ENCODE assay signal across 8 mouse cellular contexts in genomic region chr6:131382984-131383337, GRCm38 (mm10). TPM values are rescaled to one million over a fixed set of nuclear protein-coding genes. Genes with fewer than 3 reads are reported as not detected.
A peak's percentile ranks its signal among the peaks of the same experiment; 100 is the strongest.
DNase-seq lines count a peak whose midpoint lies in the region; ATAC-seq and TF ChIP-seq lines count a peak whose summit lies in the region.

No protein-coding gene starts in this region.

- H3K4me2 ChIP-seq in kidney, embryonic 15.5 days = peak overlapping the region; percentile 35; the same call in 1 of the 2 replicates

- ATAC-seq in kidney, embryonic 15.5 days (replicated peaks; ENCODE audit: low FRiP score) = no peak

- TF ChIP-seq CTCF in lung, adult 2 months (IDR thresholded peaks at IDR 0.05; ENCODE audit: insufficient read depth, low read length) = no peak

- H3K27ac ChIP-seq in kidney, embryonic 15.5 days = peak overlapping the region; percentile 65

- H3K4me3 ChIP-seq in kidney, embryonic 15.5 days (replicated peaks) = no peak overlapping the region
- H3K4me3 ChIP-seq in lung, adult 2 months (replicated peaks; ENCODE audit: extremely low read depth, low read depth, low read length) = no peak overlapping the region

- no peaks in the 10 kb centered on the region for H3K27me3 ChIP-seq in kidney, embryonic 15.5 days

- H3K9me3 ChIP-seq in kidney, embryonic 15.5 days (replicated peaks) = no peaks in the 10 kb centered on the region

- peaks cover 58% of the 10 kb centered on the region for H3K4me1 ChIP-seq in kidney, embryonic 15.5 days
- H3K4me1 ChIP-seq in lung, adult 2 months (ENCODE audit: control insufficient read depth, insufficient read depth, low read length) = peaks cover 23% of the 10 kb centered on the region

- H3K36me3 ChIP-seq in kidney, embryonic 15.5 days = peaks cover 30% of the 10 kb centered on the region

- WGBS in kidney, embryonic 15.5 days = 34% methylated on average over 3 of the region's 3 CpGs
- WGBS in lung, adult 2 months = 15% methylated on average over 3 of the region's 3 CpGs

- no peak for DNase-seq in kidney, postnatal 14 days
- peak; percentile 50 for DNase-seq in adrenal gland, postnatal 14 days
- peak; percentile 53 for DNase-seq in cerebellum, adult 8-10 months
- peak; percentile 14 for DNase-seq in lung, adult 2 months
- DNase-seq in frontal cortex, postnatal 25 days (ENCODE audit: low spot score in 2 of 2) = no peak
- no peak for DNase-seq in c-Kit-positive CD71-positive TER-119-positive erythroid progenitor cells, embryonic 14.5 days (ENCODE audit: low spot score)
- DNase-seq in layer of hippocampus, postnatal 14 days (ENCODE audit: low spot score in 2 of 2) = no peak

- H3K9ac ChIP-seq in kidney, embryonic 15.5 days = no peak overlapping the region

- no peak for TF ChIP-seq POLR2A in lung, adult 2 months (IDR thresholded peaks at IDR 0.05; ENCODE audit: borderline replicate concordance, extremely low read depth, low read depth, low read length)

RNA-seq across cellular contexts. Expression of gene Ybx3, which starts 5.3 kb away (rescaled TPM):
- polyA plus RNA-seq in kidney, embryonic 15.5 days (2015; fragmentation: Nextera tagmentation; extraction: Ambion mirVana) = 50.3 and 62.9 TPM in 2 replicates
- total RNA-seq in adrenal gland, postnatal 14 days (2021) = 249 and 280 TPM in 2 replicates
- 77.9 and 84.9 TPM in 2 replicates for polyA plus RNA-seq in lung, adult 2 months (2012; rRNA removed)
- total RNA-seq in layer of hippocampus, postnatal 14 days (2021) = 10 to 100 TPM; 70.0 to 72.3 TPM

RNA-seq across cellular contexts. Expression of gene Styk1, which starts 29.6 kb away (rescaled TPM):
- 3.7 and 3.9 TPM in 2 replicates for polyA plus RNA-seq in kidney, embryonic 15.5 days (2015; fragmentation: Nextera tagmentation; extraction: Ambion mirVana)
- total RNA-seq in adrenal gland, postnatal 14 days (2021) = 0.23 and 0.63 TPM in 2 replicates
- 0.45 and 0.71 TPM in 2 replicates for polyA plus RNA-seq in lung, adult 2 months (2012; rRNA removed)
- total RNA-seq in layer of hippocampus, postnatal 14 days (2021) = 1 to 10 TPM; 2.8 to 5.1 TPM

Comparison
In these comparisons a context has a peak if more than half of its experiments do, and no peak if none do; other contexts are left out.
1. DNase-seq: peak in adrenal gland, postnatal 14 days (single experiment), cerebellum, adult 8-10 months (single experiment) and lung, adult 2 months (single experiment); none in kidney, postnatal 14 days (single experiment), frontal cortex, postnatal 25 days (0 of 2), c-Kit-positive CD71-positive TER-119-positive erythroid progenitor cells, embryonic 14.5 days (single experiment) and layer of hippocampus, postnatal 14 days (0 of 2).